Mouse (Mus musculus) forebrain, postnatal 0 days (tissue): ENCODE measurements around the gene Dysf. TPM values are rescaled to one million over a fixed set of nuclear protein-coding genes. Genes with fewer than 3 reads are reported as not detected.

Experiments
- ATAC-seq: fragments of 200-750 bp; cut with Nextera tagmentation; 2 replicates; pipeline ENCODE4 v1.8.0; 2017; ENCODE audit warnings: mild to moderate bottlenecking, moderate library complexity
- DNase-seq: peaks from one replicate; pipeline ENCODE4 v3.0.0-alpha.2; 2015
- H3K27ac ChIP-seq: fragments of 300-500 bp; sonication (generic); 2 replicates; pipeline ENCODE4 v1.5.1; 2014; ENCODE audit warnings: low read depth, mild to moderate bottlenecking, antibody characterized with exemption, low read length, moderate library complexity, mixed read lengths
- H3K27me3 ChIP-seq: fragments of 300-500 bp; sonication (generic); 2 replicates; pipeline ENCODE4 v1.6.1; 2014; ENCODE audit warnings: mild to moderate bottlenecking, low read length, mixed read lengths; ENCODE audit not compliant: insufficient read depth
- H3K36me3 ChIP-seq: fragments of 300-500 bp; sonication (generic); 2 replicates; pipeline ENCODE4 v1.6.1; 2014; ENCODE audit warnings: mild to moderate bottlenecking, moderate library complexity; ENCODE audit not compliant: insufficient read depth
- H3K4me1 ChIP-seq: fragments of 300-500 bp; sonication (generic); 2 replicates; pipeline ENCODE4 v1.6.1; 2014; ENCODE audit warnings: antibody characterized with exemption; ENCODE audit not compliant: insufficient read depth
- H3K4me2 ChIP-seq: fragments of 300-500 bp; sonication (generic); 2 replicates; pipeline ENCODE4 v1.6.1; 2014; ENCODE audit warnings: low read depth, mild to moderate bottlenecking, moderate library complexity
- H3K4me3 ChIP-seq: fragments of 300-500 bp; sonication (generic); 2 replicates; pipeline ENCODE4 v1.5.1; 2014; ENCODE audit warnings: low read depth, low read length, mixed read lengths
- H3K9ac ChIP-seq: fragments of 300-500 bp; sonication (generic); 2 replicates; pipeline ENCODE4 v1.6.1; 2014; ENCODE audit warnings: mild to moderate bottlenecking
- H3K9me3 ChIP-seq: fragments of 300-500 bp; sonication (generic); 2 replicates; pipeline ENCODE4 v1.6.1; 2016; ENCODE audit warnings: low read length
- CTCF ChIP-seq: sonication (generic); IDR thresholded peaks from 2 replicates; pipeline ENCODE4 v1.5.1; 2016; ENCODE audit warnings: antibody characterized with exemption, control low read depth, low read depth
- WGBS: fragments of 180-500 bp; shearing (Covaris S2); extraction: QIAGEN DNeasy Blood & Tissue Kit; methylation state at CpG from one replicate; pipeline ENCODE4 v1.1.7; 2014; 5-methylcytosine and 5-hydroxymethylcytosine counted together
- polyA plus RNA-seq: library from polyadenylated mRNA; unstranded; fragments of >200 nt; fragmentation: Nextera tagmentation; extraction: Ambion mirVana; gene quantifications from 2 replicates; pipeline ENCODE4 v1.2.1, GENCODE M21; 2015
- total RNA-seq: library from RNA; depleted of rRNA; stranded (reverse); fragments of >200 nt; gene quantifications from 2 replicates; pipeline ENCODE4 v1.2.3, GENCODE M21; 2014; rRNA removed

The Dysf gene
- total RNA-seq (1.0 and 1.3 TPM in 2 replicates), polyA plus RNA-seq (0.47 and 1.4 TPM in 2 replicates)

- peak; percentile 78 for ATAC-seq
- under 1% methylated on average over 41 of the region's 41 CpGs for WGBS
- Histone ChIP-seq H3K9me3 (no peaks in the 10 kb centered on the region), H3K9ac (peak within 1 kb of the TSS; percentile 51), H3K4me1 (no peaks in the 10 kb centered on the region), H3K4me2 (peak within 1 kb of the TSS; percentile 78), H3K36me3 (no peaks in the 10 kb centered on the region), H3K4me3 (peak within 1 kb of the TSS; percentile 43), H3K27ac (no peak within 1 kb of the TSS), H3K27me3 (no peaks in the 10 kb centered on the region)
- DNase-seq, result peak; percentile 29
- TF ChIP-seq CTCF, result peak; percentile 50
These were observed at the start of gene Dysf for GRCm38 (mm10) chr6:84008363-84009171. Gene Dysf, plus strand, starts transcription at chr6:84008590.

DNA sequence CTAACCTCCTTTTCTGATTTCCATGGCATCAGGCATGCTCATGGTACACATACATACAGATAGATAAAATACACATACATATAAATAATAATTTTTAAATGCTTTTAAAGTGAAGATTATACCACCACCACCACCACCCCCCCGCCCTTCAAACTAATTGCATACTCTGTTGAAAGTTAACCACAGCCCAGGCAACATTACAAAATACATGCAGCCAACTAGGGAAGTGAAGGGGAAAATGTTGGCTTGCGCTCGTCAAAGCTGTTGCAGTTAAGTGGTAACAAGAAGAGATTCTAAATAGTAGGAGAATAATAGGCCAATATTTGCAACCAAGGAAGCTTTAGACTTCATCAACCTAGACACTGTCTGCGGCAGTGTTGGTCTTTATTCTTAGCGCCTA, 20.7 kb upstream of the Dysf start:
- DNase-seq, result no peak
- Histone ChIP-seq H3K9ac (no peak overlapping the region), H3K4me1 (no peaks in the 10 kb centered on the region), H3K4me3 (no peak overlapping the region), H3K27me3 (no peaks in the 10 kb centered on the region), H3K9me3 (no peaks in the 10 kb centered on the region), H3K36me3 (peaks cover 28% of the 10 kb centered on the region), H3K4me2 (no peak overlapping the region), H3K27ac (no peak overlapping the region)
- 87% methylated on average over 5 of the region's 5 CpGs for WGBS
- ATAC-seq, result no peak
- TF ChIP-seq CTCF, result no peak

- Histone ChIP-seq H3K9ac (no peak overlapping the region), H3K4me3 (no peak overlapping the region), H3K27me3 (no peaks in the 10 kb centered on the region), H3K27ac (no peak overlapping the region), H3K36me3 (peaks cover 11% of the 10 kb centered on the region), H3K4me1 (no peaks in the 10 kb centered on the region), H3K9me3 (no peaks in the 10 kb centered on the region), H3K4me2 (no peak overlapping the region)
- WGBS, result 50% methylated on average over 1 of the region's 1 CpGs
- ATAC-seq (no peak), DNase-seq (no peak)
- TF ChIP-seq CTCF, result no peak
These were observed 5.7 kb upstream of the Dysf start for GRCm38 (mm10) chr6:84002716-84003115.

DNA sequence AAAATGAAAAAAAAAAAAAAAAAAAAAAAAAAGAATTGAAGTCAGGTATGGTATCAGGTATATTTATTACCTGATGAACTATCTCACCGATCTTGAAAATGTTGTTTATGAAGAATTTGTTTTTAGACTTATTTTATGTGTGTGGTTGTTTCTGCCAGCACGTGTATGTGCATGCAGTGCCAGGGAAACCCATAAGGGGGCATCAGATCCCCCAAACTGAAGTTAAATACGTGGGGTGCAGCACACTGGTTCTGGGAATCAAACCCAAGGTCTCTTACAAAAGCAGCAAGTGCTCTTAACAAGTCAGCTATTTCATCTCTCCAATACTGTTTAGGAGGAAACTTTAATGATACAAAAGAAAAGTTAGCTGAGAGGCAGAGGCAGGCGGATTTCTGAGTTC, 4.1 kb upstream of the Dysf start:
- H3K4me2 ChIP-seq, result no peak overlapping the region
- no peaks in the 10 kb centered on the region for H3K9me3 ChIP-seq
- no peak for DNase-seq
- TF ChIP-seq CTCF, result 0 out of 2 replicates have a peak, but pooled peaks have one; percentile 5
- no peak overlapping the region for H3K4me3 ChIP-seq
- WGBS, result 88% methylated on average over 4 of the region's 4 CpGs
- no peak overlapping the region for H3K27ac ChIP-seq
- ATAC-seq, result no peak
- H3K27me3 ChIP-seq, result no peaks in the 10 kb centered on the region
- no peak overlapping the region for H3K9ac ChIP-seq
- peaks cover 3% of the 10 kb centered on the region; the same call in 1 of the 2 replicates for H3K36me3 ChIP-seq
- no peaks in the 10 kb centered on the region for H3K4me1 ChIP-seq

GRCm38 (mm10) chr6:84009172-84009872, 932 bp downstream of the Dysf start:
- H3K36me3 ChIP-seq, result no peaks in the 10 kb centered on the region
- peak overlapping the region; percentile 78 for H3K4me2 ChIP-seq
- TF ChIP-seq CTCF, result no peak
- no peak for DNase-seq
- 31% methylated on average over 8 of the region's 8 CpGs for WGBS
- no peak for ATAC-seq
- no peaks in the 10 kb centered on the region for H3K9me3 ChIP-seq
- H3K4me3 ChIP-seq, result peak overlapping the region; percentile 43
- no peaks in the 10 kb centered on the region for H3K4me1 ChIP-seq
- no peak overlapping the region for H3K27ac ChIP-seq
- no peaks in the 10 kb centered on the region for H3K27me3 ChIP-seq
- H3K9ac ChIP-seq, result peak overlapping the region; percentile 51

DNA sequence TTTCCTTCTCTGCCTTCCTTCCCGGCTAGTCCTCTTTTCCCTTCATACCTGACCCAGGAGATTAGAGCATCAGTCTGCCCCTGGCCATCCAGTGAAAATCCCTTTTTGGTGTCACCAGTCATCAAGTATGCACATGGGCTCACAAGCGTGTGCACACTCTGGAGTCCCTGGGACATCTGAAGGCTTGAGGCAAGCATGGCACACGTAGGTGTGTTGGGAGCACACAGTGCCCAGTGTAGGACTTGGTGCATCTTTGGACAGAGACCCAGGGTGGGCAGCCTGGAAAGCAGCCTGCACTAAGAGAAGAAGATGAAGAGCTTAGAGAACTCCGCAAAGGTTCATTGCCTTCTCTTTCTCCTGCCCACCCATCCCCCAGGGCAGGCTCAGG, 1.5 kb downstream of the Dysf start:
- H3K4me2 ChIP-seq, result no peak overlapping the region
- H3K36me3 ChIP-seq, result no peaks in the 10 kb centered on the region
- H3K27me3 ChIP-seq, result no peaks in the 10 kb centered on the region
- no peaks in the 10 kb centered on the region for H3K4me1 ChIP-seq
- 38% methylated on average over 4 of the region's 4 CpGs for WGBS
- H3K27ac ChIP-seq, result no peak overlapping the region
- no peak overlapping the region for H3K9ac ChIP-seq
- TF ChIP-seq CTCF, result no peak
- H3K4me3 ChIP-seq, result no peak overlapping the region
- DNase-seq, result no peak
- H3K9me3 ChIP-seq, result no peaks in the 10 kb centered on the region
- ATAC-seq, result no peak
